Mouse (Mus musculus) liver, embryonic 13.5 days (tissue): ENCODE results near the gene Evl. TPM values are rescaled to one million over a fixed set of nuclear protein-coding genes. Genes with fewer than 3 reads are reported as not detected.

Experiments
- ATAC-seq: fragments of 200-750 bp; cut with Nextera tagmentation; 2 replicates; pipeline ENCODE4 v1.8.0; 2017; ENCODE audit warnings: low read depth, mild to moderate bottlenecking, moderate number of reproducible peaks, moderate library complexity
- DNase-seq: peaks from one replicate; pipeline ENCODE4 v3.0.0; 2022
- H3K27ac ChIP-seq: fragments of 300-500 bp; sonication (generic); 2 replicates; pipeline ENCODE4 v1.5.1; 2015; ENCODE audit warnings: moderate library complexity, mild to moderate bottlenecking, inconsistent platforms
- H3K27me3 ChIP-seq: fragments of 300-500 bp; sonication (generic); 2 replicates; pipeline ENCODE4 v1.6.1; 2015; ENCODE audit warnings: mild to moderate bottlenecking, inconsistent platforms
- H3K36me3 ChIP-seq: fragments of 300-500 bp; sonication (generic); 2 replicates; pipeline ENCODE4 v1.6.1; 2015; ENCODE audit warnings: mild to moderate bottlenecking, inconsistent platforms
- H3K4me1 ChIP-seq: fragments of 300-500 bp; sonication (generic); replicated peaks from 2 replicates; pipeline ENCODE4 v1.6.1; 2015; ENCODE audit warnings: inconsistent platforms
- H3K4me2 ChIP-seq: fragments of 300-500 bp; sonication (generic); 2 replicates; pipeline ENCODE4 v1.6.1; 2015; ENCODE audit warnings: inconsistent platforms, mild to moderate bottlenecking, moderate library complexity
- H3K4me3 ChIP-seq: fragments of 300-500 bp; sonication (generic); replicated peaks from 2 replicates; pipeline ENCODE4 v1.5.1; 2015; ENCODE audit warnings: mild to moderate bottlenecking, inconsistent platforms
- H3K9ac ChIP-seq: fragments of 300-500 bp; sonication (generic); 2 replicates; pipeline ENCODE4 v1.6.1; 2015; ENCODE audit warnings: mild to moderate bottlenecking, inconsistent platforms
- H3K9me3 ChIP-seq: fragments of 300-500 bp; sonication (generic); replicated peaks from 2 replicates; pipeline ENCODE4 v1.6.1; 2016; ENCODE audit warnings: inconsistent platforms
- WGBS: fragments of 180-500 bp; shearing (Covaris S2); methylation state at CpG from one replicate; pipeline ENCODE4 v1.1.7; 2015; ENCODE audit not compliant: insufficient replicate concordance; 5-methylcytosine and 5-hydroxymethylcytosine counted together
- polyA plus RNA-seq: library from polyadenylated mRNA; unstranded; fragments of >200 nt; fragmentation: Nextera tagmentation; extraction: Ambion mirVana; gene quantifications from 2 replicates; pipeline ENCODE4 v1.2.1, GENCODE M21; 2015

The Evl gene
- polyA plus RNA-seq, 1 experiment from 2014 or later = 10.4 TPM

DNA sequence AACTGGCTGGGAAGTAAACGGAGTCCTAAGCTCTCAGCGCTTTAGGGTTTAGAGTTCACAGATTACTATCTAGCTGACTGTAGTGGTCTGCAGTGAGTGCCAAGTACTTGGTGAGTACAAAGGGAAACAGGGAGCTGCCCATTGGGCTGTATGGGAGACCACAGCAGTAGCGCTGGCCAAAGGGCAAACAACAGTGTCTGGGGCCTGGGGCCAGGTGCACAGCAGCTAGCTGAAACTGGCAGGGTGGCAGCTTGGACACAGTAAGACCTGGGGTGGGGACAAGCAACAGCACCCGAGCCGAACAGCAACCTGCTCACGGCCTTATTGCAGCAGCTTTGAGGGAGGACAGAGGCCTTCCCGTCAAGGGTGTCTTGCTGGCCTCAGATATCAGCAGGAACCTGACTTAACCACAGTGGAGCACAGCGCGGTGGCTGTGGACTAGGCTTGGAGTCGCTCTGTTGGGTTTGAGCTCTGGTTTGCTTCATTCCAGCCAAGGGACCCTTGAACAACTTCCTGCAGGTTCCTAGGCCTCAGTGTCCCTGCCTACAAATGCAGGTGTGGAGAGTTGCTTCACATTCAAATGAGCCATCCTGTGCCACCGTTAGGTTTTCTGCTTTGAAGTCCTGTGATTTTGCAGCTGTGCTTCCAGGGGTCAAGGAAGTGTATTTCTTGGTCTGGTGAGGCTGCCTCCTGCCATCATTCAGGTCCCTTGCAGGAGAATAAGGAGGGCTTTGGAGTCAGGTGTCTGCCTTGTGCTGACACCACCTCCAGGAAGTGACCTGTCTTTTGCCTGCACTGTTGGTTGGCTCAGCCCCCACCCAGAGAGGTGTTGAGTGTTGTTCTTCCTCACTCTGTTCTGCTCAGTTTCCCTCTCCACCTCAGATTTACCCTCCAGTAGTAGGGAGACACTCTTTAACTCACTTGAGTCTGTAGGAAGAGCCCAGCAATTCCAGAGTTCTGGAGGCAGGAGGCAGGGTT lies 99.1 kb downstream of the Evl start:
- no peak overlapping the region for H3K27ac ChIP-seq

GRCm38 (mm10) chr12:108657350-108657749 lies 102.8 kb downstream of the Evl start:
- H3K9ac ChIP-seq = no peak overlapping the region
- peaks cover 3% of the 10 kb centered on the region; the same call in 1 of the 2 replicates for H3K36me3 ChIP-seq
- H3K4me2 ChIP-seq = no peak overlapping the region
- WGBS = 64% methylated on average over 1 of the region's 1 CpGs
- H3K27ac ChIP-seq = no peak overlapping the region
- DNase-seq (no peak), ATAC-seq (peak; percentile 41; the same call in 1 of the 2 replicates)
- no peaks in the 10 kb centered on the region for H3K9me3 ChIP-seq
- no peaks in the 10 kb centered on the region for H3K27me3 ChIP-seq
- peaks cover 35% of the 10 kb centered on the region for H3K4me1 ChIP-seq
- no peak overlapping the region for H3K4me3 ChIP-seq

More for the DNA sequence above, 99.1 kb downstream of the Evl start:
- H3K27me3 ChIP-seq = no peaks in the 10 kb centered on the region
- no peak for DNase-seq
- no peak overlapping the region for H3K4me2 ChIP-seq
- no peak overlapping the region for H3K4me3 ChIP-seq
- no peak overlapping the region for H3K9ac ChIP-seq
- H3K9me3 ChIP-seq = no peaks in the 10 kb centered on the region
- peak; percentile 42; the same call in 1 of the 2 replicates for ATAC-seq
- peaks cover 7% of the 10 kb centered on the region; the same call in 1 of the 2 replicates for H3K36me3 ChIP-seq
- peaks cover 47% of the 10 kb centered on the region for H3K4me1 ChIP-seq
- 22% methylated on average over 11 of the region's 11 CpGs for WGBS

DNA sequence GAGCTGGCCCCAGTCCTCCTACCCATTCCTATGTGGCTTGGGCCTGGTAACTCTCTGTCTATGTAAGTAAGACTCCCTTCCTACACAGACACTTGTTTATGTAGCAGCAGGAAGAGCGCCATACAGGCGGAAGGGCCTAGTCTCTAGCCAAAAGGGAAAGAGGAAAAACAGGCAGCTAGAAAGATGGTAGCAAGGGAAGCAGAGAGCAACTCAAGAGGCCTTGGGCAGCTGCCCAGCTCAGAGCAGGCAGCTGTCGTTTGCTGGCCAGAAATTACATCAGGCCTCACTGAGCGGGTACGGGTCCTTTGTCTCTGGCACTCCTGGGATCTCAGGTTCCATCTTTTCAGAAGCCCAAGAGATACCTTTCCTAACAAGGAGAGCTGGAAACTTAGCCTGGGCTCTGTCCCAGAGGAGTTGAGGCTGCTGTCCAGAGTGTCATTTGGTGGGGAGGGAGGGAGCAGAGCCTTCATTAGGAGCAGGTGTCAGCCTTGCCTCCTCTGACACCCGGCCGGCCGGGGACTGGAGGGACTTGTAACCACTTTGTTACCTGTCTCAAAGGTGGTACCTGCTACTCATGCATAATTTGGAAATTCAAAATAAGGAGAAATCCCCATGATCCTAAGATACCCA lies 114.2 kb downstream of the Evl start:
- Histone ChIP-seq H3K4me2 (no peak overlapping the region), H3K27ac (no peak overlapping the region), H3K36me3 (no peaks in the 10 kb centered on the region), H3K4me1 (no peaks in the 10 kb centered on the region), H3K27me3 (no peaks in the 10 kb centered on the region), H3K4me3 (no peak overlapping the region), H3K9ac (no peak overlapping the region), H3K9me3 (no peaks in the 10 kb centered on the region)
- ATAC-seq (no peak), DNase-seq (no peak)
- WGBS = 76% methylated on average over 8 of the region's 8 CpGs

GRCm38 (mm10) chr12:108671541-108671940 lies 117.0 kb downstream of the Evl start:
- ATAC-seq = no peak
- Histone ChIP-seq H3K27me3 (no peaks in the 10 kb centered on the region), H3K4me2 (no peak overlapping the region)

DNA sequence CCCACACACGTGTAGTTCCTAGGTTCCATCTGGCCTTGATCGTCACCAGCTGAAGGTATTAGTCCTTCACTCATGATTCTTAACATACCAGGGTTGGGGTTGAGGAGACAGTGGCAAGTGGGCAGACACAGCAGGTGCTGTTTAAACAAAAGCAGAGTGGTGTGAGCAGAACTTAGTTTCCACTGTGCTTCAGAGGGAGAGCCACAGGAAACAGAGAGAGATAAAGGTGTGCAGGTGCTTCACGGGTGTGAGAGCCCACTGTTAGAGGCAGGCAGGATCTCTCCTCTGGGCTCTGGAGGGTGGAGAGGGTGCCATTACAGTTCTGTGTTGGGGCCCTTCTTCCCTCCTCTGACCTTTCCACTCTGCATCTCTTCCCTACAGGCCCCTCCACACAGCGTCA lies 118.4 kb downstream of the Evl start:
- WGBS = 48% methylated on average over 4 of the region's 4 CpGs
- DNase-seq = no peak

More at GRCm38 (mm10) chr12:108671541-108671940, 117.0 kb downstream of the Evl start:
- Histone ChIP-seq H3K4me3 (no peak overlapping the region), H3K27ac (no peak overlapping the region), H3K4me1 (no peaks in the 10 kb centered on the region; the same call in 1 of the 2 replicates), H3K9ac (no peak overlapping the region), H3K9me3 (no peaks in the 10 kb centered on the region), H3K36me3 (no peaks in the 10 kb centered on the region)
- DNase-seq = no peak
- WGBS = 53% methylated on average over 2 of the region's 2 CpGs

GRCm38 (mm10) chr12:108673546-108673945 lies 119.0 kb downstream of the Evl start:
- DNase-seq (no peak), ATAC-seq (no peak)
- Histone ChIP-seq H3K4me2 (no peak overlapping the region), H3K4me1 (no peaks in the 10 kb centered on the region; the same call in 1 of the 2 replicates), H3K9ac (no peak overlapping the region), H3K36me3 (no peaks in the 10 kb centered on the region), H3K27ac (no peak overlapping the region), H3K9me3 (no peaks in the 10 kb centered on the region), H3K4me3 (no peak overlapping the region), H3K27me3 (no peaks in the 10 kb centered on the region)
- WGBS = 72% methylated on average over 3 of the region's 3 CpGs

More for the DNA sequence above, 118.4 kb downstream of the Evl start:
- no peak overlapping the region for H3K4me2 ChIP-seq
- no peak overlapping the region for H3K4me3 ChIP-seq
- H3K27ac ChIP-seq = no peak overlapping the region
- ATAC-seq = no peak
- H3K9ac ChIP-seq = no peak overlapping the region
- no peaks in the 10 kb centered on the region for H3K9me3 ChIP-seq
- H3K27me3 ChIP-seq = no peaks in the 10 kb centered on the region
- H3K36me3 ChIP-seq = no peaks in the 10 kb centered on the region
- H3K4me1 ChIP-seq = no peaks in the 10 kb centered on the region; the same call in 1 of the 2 replicates

DNA sequence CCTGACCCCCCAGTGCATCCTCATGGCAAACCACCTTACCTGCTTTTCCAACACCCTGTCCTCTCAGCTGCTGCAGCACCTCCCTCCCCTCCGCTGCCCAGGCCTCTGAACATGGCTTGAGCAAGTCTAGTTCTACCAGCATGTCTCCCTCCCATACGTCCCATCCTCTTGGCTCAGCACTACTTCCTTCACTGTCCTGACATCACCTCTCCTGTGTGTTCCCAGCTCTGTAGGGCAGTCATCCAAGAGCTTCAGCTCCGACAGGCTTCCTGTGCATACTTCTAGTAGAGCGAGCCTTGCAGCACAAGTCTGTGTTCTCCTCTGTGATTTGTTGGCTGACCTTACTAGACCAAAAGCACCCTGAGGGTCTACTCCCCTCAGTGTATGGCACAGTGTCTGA lies 120.0 kb downstream of the Evl start:
- Histone ChIP-seq H3K4me1 (no peaks in the 10 kb centered on the region; the same call in 1 of the 2 replicates), H3K27ac (no peak overlapping the region), H3K9me3 (no peaks in the 10 kb centered on the region), H3K4me3 (no peak overlapping the region), H3K9ac (no peak overlapping the region), H3K4me2 (no peak overlapping the region), H3K36me3 (no peaks in the 10 kb centered on the region), H3K27me3 (no peaks in the 10 kb centered on the region)
- ATAC-seq = no peak
- DNase-seq = no peak
- 73% methylated on average over 4 of the region's 4 CpGs for WGBS

- Histone ChIP-seq H3K36me3 (peaks cover 4% of the 10 kb centered on the region; the same call in 1 of the 2 replicates), H3K27me3 (no peaks in the 10 kb centered on the region), H3K4me1 (no peaks in the 10 kb centered on the region; the same call in 1 of the 2 replicates), H3K9me3 (no peaks in the 10 kb centered on the region), H3K9ac (no peak overlapping the region), H3K27ac (no peak overlapping the region), H3K4me2 (no peak overlapping the region), H3K4me3 (no peak overlapping the region)
- 71% methylated on average over 2 of the region's 2 CpGs for WGBS
- DNase-seq (no peak), ATAC-seq (no peak)
Observed at GRCm38 (mm10) chr12:108674916-108675315, 120.4 kb downstream of the Evl start.

GRCm38 (mm10) chr12:108675614-108676401 lies 121.3 kb downstream of the Evl start:
- Histone ChIP-seq H3K4me3 (no peak overlapping the region), H3K27ac (no peak overlapping the region), H3K27me3 (no peaks in the 10 kb centered on the region), H3K9ac (no peak overlapping the region), H3K4me2 (no peak overlapping the region), H3K36me3 (peaks cover 5% of the 10 kb centered on the region; the same call in 1 of the 2 replicates), H3K9me3 (no peaks in the 10 kb centered on the region), H3K4me1 (no peaks in the 10 kb centered on the region; the same call in 1 of the 2 replicates)
- DNase-seq (no peak), ATAC-seq (peak; percentile 57; the same call in 1 of the 2 replicates)
- WGBS = 67% methylated on average over 8 of the region's 8 CpGs

DNA sequence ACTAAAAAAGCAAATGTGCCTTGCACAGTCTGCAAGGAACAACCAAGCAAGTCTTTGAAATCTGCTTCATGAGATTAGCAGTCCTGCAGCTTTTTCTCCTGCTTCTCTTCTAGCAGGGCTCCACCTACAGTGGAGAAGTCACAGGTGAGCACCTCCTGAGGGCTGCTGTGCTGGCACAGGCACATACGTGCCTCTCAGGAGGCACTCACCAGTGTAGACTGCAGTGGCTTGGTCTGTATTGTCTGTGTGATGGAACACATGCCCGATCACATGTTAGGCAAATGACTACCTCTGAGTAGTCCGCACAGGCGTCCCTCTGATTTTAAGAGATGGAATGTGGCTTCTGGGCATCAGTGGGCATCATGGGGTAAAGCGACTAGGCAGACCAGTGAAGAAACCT lies 122.6 kb downstream of the Evl start:
- Histone ChIP-seq H3K9ac (no peak overlapping the region), H3K9me3 (no peaks in the 10 kb centered on the region), H3K4me3 (no peak overlapping the region), H3K4me2 (no peak overlapping the region), H3K4me1 (no peaks in the 10 kb centered on the region; the same call in 1 of the 2 replicates), H3K27me3 (no peaks in the 10 kb centered on the region), H3K36me3 (peaks cover 5% of the 10 kb centered on the region; the same call in 1 of the 2 replicates), H3K27ac (no peak overlapping the region)
- 73% methylated on average over 5 of the region's 5 CpGs for WGBS
- DNase-seq (no peak), ATAC-seq (no peak)
